Mouse (Mus musculus): Measurements from ENCODE around the gene Rnase4.

The Rnase4 gene

GRCm38 (mm10) chr14:51127648-51128258, 36.9 kb downstream of the Rnase4 start:
- peak; percentile 57 to 60 for DNase-seq (ENCODE audit: low spot score in 2 of 2)

- peak in 1 of 2 experiments; percentile 38 for DNase-seq (ENCODE audit: low spot score in 2 of 2)
Measured at GRCm38 (mm10) chr14:51128775-51129623, 38.1 kb downstream of the Rnase4 start.

- no peak for DNase-seq (ENCODE audit: low spot score in 2 of 2)
Measured at GRCm38 (mm10) chr14:51129624-51129975, 38.7 kb downstream of the Rnase4 start.

- no peak for DNase-seq (ENCODE audit: low spot score in 2 of 2)
Measured at GRCm38 (mm10) chr14:51130315-51130940, 39.6 kb downstream of the Rnase4 start.

GRCm38 (mm10) chr14:51131086-51131815, 40.4 kb downstream of the Rnase4 start:
- DNase-seq (ENCODE audit: low spot score in 2 of 2): no peak

GRCm38 (mm10) chr14:51132372-51132771, 41.5 kb downstream of the Rnase4 start:
- DNase-seq (ENCODE audit: low spot score in 2 of 2): no peak

GRCm38 (mm10) chr14:51140342-51140741, 49.5 kb downstream of the Rnase4 start:
- no peak for DNase-seq (ENCODE audit: low spot score in 2 of 2)

GRCm38 (mm10) chr14:51142119-51142518, 51.2 kb downstream of the Rnase4 start:
- no peak for DNase-seq (ENCODE audit: low spot score in 2 of 2)

GRCm38 (mm10) chr14:51142568-51142967, 51.7 kb downstream of the Rnase4 start:
- DNase-seq (ENCODE audit: low spot score in 2 of 2): no peak

- no peak for DNase-seq (ENCODE audit: low spot score in 2 of 2)
Measured at GRCm38 (mm10) chr14:51143287-51143686, 52.4 kb downstream of the Rnase4 start.

GRCm38 (mm10) chr14:51143937-51144336, 53.1 kb downstream of the Rnase4 start:
- DNase-seq (ENCODE audit: low spot score in 2 of 2): no peak

GRCm38 (mm10) chr14:51144451-51144850, 53.6 kb downstream of the Rnase4 start:
- no peak for DNase-seq (ENCODE audit: low spot score in 2 of 2)

GRCm38 (mm10) chr14:51145521-51145920, 54.6 kb downstream of the Rnase4 start:
- no peak for DNase-seq (ENCODE audit: low spot score in 2 of 2)

GRCm38 (mm10) chr14:51146685-51147084, 55.8 kb downstream of the Rnase4 start, which contains the start of gene Rnase1:
Gene Rnase1 (minus strand): TSS chr14:51146785.
- no peak for DNase-seq (ENCODE audit: low spot score in 2 of 2)

GRCm38 (mm10) chr14:51148006-51148405, 57.1 kb downstream of the Rnase4 start:
- DNase-seq (ENCODE audit: low spot score in 2 of 2): no peak

GRCm38 (mm10) chr14:51149164-51149563, 58.3 kb downstream of the Rnase4 start:
- DNase-seq (ENCODE audit: low spot score in 2 of 2): no peak

- no peak for DNase-seq (ENCODE audit: low spot score in 2 of 2)
Measured at GRCm38 (mm10) chr14:51150206-51150831, 59.4 kb downstream of the Rnase4 start.

- no peak for DNase-seq (ENCODE audit: low spot score in 2 of 2)
Measured at GRCm38 (mm10) chr14:51152249-51152870, 61.5 kb downstream of the Rnase4 start.
